Mouse (Mus musculus) urinary bladder, postnatal 14 days (tissue): ENCODE results near the gene Gtsf1l.
A peak's percentile ranks its signal among the peaks of the same experiment; 100 is the strongest.

ENCODE experiments used
- DNase-seq: peaks from one replicate; pipeline ENCODE4 v3.0.0; 2021; ENCODE audit warnings: low spot score

Gene Gtsf1l

GRCm38 (mm10) chr2:163051691-163052090, 36.0 kb downstream of the Gtsf1l start:
- no peak for DNase-seq

- no peak for DNase-seq
Measured at GRCm38 (mm10) chr2:163049116-163049515, 38.5 kb downstream of the Gtsf1l start.

GRCm38 (mm10) chr2:163048125-163048524, 39.5 kb downstream of the Gtsf1l start:
- DNase-seq = peak; percentile 69

GRCm38 (mm10) chr2:163039940-163040339, 47.7 kb downstream of the Gtsf1l start:
- no peak for DNase-seq
